Mouse (Mus musculus) urinary bladder, postnatal 10 days (tissue): ENCODE results near the gene Wfdc15b.
"Not testable (repeated sequence)": the region's sequence is repeated elsewhere in the genome, so short reads cannot be mapped to it uniquely, and the experiment has no call there.

Source experiments
- DNase-seq: peaks from one replicate; pipeline ENCODE4 v3.0.0; 2022; ENCODE audit warnings: low spot score

Gene Wfdc15b

DNA sequence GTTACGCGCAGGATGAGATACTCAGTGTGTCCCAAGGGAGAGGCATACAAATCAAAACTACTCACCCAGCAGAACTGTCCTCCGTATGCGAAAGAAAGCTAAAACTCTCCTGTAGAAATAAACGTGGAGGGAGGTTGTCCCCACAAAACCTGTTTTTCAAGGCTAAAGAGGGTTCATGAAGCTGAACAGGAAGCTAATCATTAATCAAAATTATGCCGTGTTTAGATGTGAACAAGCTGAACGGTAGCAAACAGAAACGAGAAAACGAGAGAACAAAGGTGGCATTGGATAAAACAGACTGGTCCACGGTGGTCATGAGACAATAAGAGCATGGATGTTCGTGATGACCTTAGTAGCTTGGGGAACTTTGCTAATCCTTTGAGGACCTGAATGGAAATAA is at the start of gene Wfdc15b:
TSS of gene Wfdc15b (minus strand) at position 139 of the 400 bp plus-strand sequence.
- DNase-seq = no peak

- not testable (repeated sequence) for DNase-seq
These were observed 35.1 kb upstream of the Wfdc15b start, which contains the start of gene Svs3b for GRCm38 (mm10) chr2:164256540-164256939. Gene Svs3b (minus strand): TSS chr2:164256640.

DNA sequence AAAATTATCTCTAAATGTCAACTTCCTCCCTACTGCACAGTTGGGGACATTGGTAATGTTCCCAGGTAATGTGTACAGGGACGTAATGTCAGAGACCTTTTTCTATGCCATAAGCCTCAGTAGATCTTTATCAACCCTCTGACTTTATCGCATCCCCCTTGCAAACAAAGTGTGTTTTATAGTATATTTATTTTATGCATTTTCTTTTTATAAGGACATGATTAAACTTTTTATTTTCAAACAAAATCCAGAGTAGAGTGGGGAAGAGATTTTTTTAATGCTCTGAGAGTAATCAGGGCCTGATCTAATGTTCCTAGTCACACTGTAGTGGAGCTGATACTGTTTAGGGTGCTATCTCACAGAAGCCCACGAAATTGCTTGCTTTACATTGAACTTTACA is 16.9 kb upstream of the Wfdc15b start, which contains the start of gene Svs2:
TSS of gene Svs2 (minus strand) at position 101 of the 400 bp plus-strand sequence.
- DNase-seq = no peak

GRCm38 (mm10) chr2:164232671-164233070 is 11.2 kb upstream of the Wfdc15b start:
- no peak for DNase-seq

DNA sequence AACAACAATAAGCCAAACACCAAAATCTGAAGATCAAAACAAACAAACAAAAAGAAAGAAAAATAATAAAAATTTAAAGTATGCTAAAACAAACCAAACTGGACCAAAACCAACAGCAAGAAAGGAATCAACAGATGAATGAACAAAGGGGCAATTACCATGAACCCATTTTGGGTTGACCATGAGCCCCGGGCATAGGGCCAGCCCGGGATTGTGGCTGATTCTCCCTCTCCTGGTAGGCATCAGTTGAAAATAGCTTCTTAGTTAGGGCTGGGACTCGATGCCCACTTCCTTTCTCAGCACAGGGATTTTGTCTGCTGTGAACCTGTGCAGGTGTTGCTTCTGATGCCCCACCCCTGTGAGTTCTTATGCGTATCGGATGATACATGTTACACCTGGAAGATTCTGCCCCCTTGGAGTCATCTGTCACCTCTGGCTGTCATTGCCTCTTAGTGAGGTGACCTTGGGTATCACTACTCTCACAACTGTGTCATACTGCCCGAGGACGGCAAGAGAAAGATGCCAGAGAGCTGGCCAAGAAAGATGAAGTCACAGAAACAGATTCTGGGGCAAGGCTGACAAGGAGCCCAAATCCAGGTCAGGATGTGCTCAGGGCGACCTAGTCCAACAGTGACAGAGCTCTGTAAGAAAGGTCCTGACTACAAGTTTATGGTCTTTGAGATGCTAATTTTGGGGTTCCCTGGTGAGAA is 7.1 kb upstream of the Wfdc15b start:
- DNase-seq = no peak

GRCm38 (mm10) chr2:164219295-164219694 is 2.2 kb downstream of the Wfdc15b start:
- DNase-seq = no peak

DNA sequence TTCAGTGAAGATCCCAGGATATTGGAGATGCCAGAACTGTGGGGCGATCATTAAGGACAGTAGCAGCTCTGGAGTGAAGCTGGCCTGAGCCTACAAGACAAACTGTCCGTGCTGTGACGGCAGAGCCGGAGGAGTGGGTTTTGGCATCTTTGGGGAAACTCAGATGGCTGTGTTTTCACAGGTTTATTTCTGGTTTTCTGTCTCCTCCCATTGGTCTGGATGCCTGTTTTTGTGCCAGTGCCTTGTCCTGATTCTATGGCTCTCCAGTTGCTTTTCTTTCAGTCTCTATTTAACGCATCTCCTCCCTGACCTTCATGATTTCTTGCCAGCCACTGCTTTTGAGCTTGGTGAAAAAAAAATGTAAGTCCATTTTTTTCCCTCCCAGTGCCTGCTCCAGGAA is 8.7 kb downstream of the Wfdc15b start:
- DNase-seq = no peak

DNA sequence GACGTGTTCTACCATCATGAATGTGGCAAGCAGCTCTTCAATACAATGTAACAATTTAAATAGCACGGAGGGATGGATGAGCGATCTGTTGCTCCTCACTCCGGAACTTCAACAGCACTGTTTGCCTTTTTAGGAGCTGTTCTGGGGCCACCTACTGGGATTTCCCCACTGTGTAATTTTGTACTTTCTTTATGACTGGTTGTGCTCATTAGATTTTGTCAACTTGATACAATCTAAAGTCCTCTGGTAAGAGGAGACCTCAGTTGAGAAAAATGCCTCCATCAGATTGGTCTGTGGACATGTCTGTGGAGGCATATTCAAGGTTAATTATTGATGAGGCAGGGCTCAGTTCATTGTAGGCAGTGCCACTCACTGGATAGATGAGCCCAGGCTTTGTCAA is 10.6 kb downstream of the Wfdc15b start:
- no peak for DNase-seq

GRCm38 (mm10) chr2:164206676-164207075 is 14.8 kb downstream of the Wfdc15b start:
- DNase-seq = no peak

DNA sequence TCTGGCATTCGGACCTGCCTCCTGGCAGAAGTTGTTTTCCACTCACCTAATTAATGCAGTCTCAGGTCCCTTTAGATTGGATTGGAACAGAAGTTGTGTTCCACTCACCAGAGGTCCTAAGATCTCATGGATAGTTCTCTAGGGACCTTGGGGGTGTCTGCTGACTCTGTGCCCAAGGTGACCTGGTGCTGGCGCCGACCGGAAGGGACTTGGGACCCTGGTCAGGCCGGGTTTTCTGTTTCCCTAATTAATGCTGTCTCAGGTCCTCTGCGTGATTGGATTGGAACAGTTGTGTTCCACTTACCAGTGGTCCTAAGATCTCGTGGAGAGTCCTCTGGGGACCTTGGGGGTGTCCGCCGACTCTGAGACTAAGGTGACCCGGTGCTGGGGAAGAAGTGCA is 15.4 kb downstream of the Wfdc15b start:
- not testable (repeated sequence) for DNase-seq

DNA sequence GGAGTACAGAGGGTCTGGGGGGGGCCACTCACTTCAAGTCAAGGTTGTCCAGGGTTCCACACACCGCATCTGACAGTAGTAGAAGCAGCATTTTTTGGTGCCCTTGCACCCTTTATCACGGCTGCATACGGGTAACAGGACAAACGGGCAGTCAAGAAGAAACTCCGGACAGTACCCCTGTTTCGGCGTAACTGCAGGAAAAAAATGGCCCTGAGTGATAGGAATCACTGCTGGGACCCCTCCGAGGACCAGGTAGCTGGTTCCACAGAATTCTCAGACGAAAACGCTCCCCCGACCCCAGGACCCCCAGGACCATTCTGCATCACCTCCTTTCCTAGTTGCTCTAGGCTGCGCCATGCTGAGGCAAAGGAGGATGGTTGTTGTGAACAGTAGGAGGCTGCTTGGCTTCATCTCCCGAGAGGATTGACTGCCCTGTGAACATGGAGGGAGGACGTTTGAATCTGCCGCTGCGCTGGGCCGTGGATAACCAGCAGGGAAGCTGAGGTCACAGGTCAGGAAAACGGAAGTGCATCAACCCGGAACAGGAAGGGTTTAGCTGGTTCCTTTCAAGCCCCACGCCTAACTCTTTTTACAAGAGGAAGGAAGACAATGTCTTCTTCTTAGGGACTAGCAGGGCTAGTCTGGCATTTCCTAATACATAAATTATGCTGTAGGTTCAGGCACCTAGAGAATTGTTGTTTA is 21.7 kb downstream of the Wfdc15b start, which contains the start of gene Wfdc15a:
TSS of gene Wfdc15a (minus strand) at position 505 of the 702 bp plus-strand sequence.
- no peak for DNase-seq

DNA sequence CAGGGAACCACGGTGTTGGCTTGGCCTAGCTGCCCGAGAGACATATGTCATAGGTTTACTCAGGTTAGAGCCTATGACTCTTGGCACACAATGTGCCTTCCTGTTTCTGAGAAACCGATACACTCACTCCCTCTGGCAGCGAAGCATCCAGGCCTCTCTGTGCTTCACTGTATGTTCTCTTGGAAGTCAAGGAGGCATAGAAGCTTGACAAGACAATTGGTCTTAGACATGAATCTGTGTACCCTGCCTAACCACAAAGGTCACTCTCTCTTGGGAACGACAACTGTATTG is 24.8 kb downstream of the Wfdc15b start:
- DNase-seq = no peak

DNA sequence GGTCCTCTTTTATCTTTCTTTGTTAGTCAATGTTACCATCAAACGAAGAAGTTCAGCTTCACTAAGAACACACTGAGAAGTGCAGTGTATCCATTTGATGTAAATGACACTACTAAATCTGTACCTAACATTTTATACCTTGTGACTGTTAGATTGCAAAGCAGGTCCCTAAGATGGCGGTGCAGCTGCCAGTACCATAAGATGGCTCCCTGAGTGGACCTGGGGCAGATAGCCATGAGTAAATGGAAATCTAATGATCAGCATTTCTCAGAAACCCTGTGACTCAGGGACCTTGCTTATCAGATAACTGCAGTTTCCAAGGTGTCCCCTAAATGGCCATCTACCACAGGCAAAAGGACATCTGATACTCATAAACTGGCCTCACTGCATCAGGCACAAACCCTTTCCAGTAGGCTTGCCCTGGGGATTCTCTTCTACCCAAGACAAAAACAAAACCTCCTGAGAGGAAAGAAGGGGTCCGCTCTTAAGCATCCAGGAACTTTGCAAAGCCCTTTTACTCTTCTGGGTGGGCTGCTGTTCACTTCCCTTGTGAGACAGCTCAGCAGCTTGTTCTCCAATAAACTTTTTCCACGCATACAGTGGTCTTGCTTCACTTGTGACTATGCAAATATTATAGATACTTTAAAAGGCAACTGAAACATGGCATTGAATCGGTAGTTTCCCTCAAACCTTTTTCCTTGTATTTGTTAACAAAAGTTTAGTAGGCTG is 25.3 kb downstream of the Wfdc15b start:
- no peak for DNase-seq

DNA sequence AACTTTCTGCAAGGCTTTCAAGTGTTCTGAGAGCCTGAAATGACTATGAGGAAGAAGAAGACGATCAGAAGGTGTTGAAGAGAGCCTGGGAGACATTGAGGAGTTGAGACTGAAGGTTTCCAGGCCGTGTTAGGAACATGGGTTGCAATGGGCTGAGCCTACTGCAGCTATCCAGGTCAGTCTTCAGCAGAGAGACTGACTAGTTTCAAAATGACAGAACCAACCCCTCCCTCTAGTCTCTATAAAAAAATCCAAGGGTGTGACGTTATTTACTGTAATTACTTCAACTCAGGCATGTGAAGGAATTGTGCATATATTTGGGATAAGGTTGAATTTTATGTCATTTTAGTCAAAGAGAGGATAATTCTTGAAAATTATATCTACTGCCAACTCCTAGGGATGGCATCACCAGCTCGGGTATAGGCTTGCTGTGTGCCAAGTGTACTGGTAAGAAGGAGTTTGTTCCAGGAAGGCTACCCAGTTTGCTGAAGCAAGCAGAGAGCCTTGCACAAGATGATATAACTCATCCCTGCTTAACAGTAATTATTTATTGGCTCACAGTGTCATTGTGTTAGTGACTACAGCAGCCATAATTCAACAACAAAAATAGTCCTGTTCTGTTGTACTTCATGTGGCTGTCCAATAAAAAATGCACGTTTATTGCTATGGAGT is 26.4 kb downstream of the Wfdc15b start:
- DNase-seq = no peak

DNA sequence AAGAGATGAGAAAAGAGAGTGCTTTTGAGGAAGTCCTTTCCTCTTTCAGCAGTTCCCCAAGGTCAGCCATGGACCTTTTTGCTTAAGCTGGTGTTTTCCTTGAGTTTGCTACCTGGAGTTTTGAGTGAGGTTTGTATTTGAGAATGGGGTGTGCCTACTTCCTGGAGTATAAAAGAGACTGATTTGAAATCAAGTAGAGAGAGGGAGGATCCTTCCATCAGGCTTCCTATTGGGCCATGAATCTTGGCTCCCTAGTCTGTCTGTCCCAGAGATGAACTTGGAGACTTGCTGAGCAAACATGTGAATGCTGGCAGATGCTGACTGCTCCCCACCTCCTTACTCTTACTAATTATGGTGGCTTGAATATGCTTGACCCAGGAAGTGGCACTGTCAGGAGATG is 29.2 kb downstream of the Wfdc15b start:
- DNase-seq = no peak

DNA sequence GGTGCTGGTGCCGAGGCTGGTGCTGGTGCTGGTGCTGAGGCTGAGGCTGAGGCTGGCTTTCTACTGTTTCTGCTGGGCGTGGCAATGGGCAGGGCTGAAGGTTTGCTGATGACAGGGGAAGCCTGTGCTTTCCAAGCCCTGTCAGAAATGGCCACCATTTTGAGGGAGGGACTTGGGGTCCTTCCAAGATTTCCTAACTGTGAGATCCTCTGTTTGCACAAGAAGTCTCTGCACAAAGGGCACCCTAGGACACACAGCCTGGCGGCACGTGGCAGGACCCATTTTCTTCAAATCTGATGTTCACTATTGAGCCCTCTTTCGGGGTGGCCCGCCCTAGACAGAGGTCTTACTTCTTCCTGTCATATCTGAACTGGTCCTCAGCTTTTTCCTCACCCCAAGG is 30.9 kb downstream of the Wfdc15b start, which contains the start of gene Wfdc12:
TSS of gene Wfdc12 (minus strand) at position 33 of the 400 bp plus-strand sequence.
- DNase-seq = no peak

GRCm38 (mm10) chr2:164188722-164189121 is 32.7 kb downstream of the Wfdc15b start:
- no peak for DNase-seq

GRCm38 (mm10) chr2:164184145-164184719 is 37.2 kb downstream of the Wfdc15b start:
- DNase-seq = no peak

DNA sequence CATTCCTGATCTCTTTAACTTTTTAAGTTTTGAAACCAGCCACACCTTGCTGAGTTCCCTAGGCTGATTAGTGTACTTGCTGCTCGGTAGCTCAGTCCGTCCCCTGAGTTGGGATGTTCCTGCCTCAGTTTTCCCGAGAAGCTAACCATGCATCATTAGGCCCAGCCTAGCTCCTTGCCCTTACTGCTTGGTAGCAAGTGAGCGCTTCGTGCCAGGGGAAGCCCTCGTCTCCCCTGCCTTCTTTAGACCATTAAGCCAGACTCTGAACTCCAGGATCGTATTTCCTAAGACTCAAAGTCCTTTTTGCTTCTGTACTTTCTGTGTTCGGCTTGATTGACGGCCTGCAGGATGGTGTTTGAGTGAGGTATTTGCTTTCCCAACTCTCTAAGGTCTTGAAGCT is 38.1 kb downstream of the Wfdc15b start:
- DNase-seq = no peak

DNA sequence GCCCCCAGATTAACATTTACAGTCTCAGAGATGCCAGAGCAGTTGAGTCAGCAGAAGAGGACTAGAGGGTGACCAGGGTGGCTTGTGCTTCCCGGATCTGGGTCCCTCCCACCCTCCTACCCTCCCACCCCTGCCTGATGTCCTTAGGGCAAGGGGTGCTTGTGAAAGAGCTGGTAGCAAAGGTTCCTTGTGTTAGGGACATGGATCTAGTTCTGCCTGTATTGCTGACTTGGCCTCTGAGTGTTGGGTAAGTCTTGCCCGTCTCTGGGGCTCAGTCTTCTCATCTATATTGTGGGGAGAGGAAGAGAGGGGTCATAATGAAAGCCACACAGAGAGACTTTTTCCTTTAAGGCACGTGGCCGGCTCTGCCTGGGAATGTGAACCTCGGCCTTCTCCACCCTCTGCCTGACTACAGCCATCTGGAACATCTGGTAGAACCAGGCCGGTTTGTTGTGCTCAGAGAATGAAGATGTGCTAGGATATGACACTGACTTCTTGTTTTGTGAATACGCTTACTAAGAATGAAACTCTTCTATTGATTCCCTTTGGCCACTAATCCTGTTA is 38.7 kb downstream of the Wfdc15b start, which contains the start of gene Wfdc5:
TSS of gene Wfdc5 (minus strand) at position 51 of the 564 bp plus-strand sequence.
- DNase-seq = no peak

DNA sequence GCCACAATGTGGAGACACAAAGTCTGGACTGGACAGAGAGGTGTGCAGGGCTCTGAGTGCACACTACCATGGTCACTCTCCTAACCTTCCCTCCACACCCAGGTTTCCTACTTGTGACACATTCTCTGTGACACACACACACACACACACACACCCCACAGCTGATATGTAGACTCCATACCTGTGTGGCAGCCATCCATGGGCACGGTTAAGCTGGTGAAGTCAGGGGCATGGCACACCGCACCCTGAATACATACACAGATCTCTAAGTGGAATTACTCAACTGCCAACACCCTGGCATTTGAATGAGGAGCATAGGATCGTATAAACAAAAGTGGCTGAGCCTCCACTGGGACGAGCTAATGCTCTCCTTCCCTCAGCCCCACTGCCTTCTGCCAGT is 40.7 kb downstream of the Wfdc15b start:
- no peak for DNase-seq
